Mouse (Mus musculus): ENCODE results near the gene Zfp784.

Zfp784 gene
- long read RNA-seq, experiment 1, partial matches to known transcripts, result 0 of 2 reads
- long read RNA-seq, experiment 1, other reads (novel, unspliced or antisense), result 0 of 2 reads
- long read RNA-seq, experiment 2, partial matches to known transcripts, result 0 of 2 reads
- long read RNA-seq, experiment 2, other reads (novel, unspliced or antisense), result 0 of 2 reads

- intact Hi-C loops (cut with DNase I), result no loop called here
These were observed at the start of gene Zfp784 for GRCm38 (mm10) chr7:5038109-5038732. TSS of gene Zfp784 (minus strand) at chr7:5038446.

- intact Hi-C loops (cut with DNase I), result no loop called here
These were observed 49.6 kb upstream of the Zfp784 start for GRCm38 (mm10) chr7:5087886-5088285.

DNA sequence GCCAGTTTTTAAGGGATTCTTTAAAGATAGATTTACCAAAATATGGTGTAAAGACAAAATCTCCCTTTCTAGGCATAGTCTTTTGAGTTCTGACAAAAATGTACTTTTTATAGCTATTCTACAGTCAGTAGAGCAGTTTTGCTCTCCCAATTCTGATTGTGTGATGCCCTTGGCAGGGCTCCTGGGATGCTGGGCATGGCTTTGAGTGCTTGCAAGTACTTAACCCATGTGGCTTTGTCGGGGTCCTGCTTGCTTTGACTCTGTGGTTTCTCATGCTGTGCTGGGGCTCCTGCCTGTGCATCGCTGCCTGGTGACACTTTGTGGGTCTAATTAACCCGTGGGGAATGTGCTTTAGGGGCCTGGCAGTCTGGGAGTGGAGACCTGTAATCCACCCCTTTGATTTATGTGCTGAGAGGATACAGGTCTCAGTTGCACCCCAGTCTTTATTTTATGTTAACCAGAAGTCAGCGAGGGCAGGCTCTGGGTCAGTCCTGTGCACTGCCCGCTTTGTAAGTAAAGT lies 48.7 kb upstream of the Zfp784 start:
- intact Hi-C loops (cut with DNase I), result no loop called here

DNA sequence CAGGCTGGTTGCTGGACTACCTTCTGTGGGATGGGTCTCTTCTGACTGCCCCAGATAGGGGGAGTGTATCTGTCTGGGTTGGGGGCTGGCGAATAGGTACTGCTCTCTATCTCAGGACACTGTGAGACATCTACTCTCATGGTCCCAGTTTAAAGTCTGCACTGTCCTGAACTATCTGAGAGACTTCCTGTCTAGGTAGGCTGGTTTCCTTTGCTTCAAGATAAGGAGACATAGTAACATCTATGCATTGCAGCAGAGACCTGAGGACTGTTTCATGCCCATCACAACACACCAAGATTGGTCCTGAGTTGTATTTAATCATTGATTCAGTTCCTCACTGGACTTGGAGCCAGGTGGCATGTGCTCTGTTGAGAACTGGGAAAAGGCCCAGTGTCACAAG lies 47.3 kb upstream of the Zfp784 start:
- intact Hi-C loops (cut with DNase I), result no loop called here

DNA sequence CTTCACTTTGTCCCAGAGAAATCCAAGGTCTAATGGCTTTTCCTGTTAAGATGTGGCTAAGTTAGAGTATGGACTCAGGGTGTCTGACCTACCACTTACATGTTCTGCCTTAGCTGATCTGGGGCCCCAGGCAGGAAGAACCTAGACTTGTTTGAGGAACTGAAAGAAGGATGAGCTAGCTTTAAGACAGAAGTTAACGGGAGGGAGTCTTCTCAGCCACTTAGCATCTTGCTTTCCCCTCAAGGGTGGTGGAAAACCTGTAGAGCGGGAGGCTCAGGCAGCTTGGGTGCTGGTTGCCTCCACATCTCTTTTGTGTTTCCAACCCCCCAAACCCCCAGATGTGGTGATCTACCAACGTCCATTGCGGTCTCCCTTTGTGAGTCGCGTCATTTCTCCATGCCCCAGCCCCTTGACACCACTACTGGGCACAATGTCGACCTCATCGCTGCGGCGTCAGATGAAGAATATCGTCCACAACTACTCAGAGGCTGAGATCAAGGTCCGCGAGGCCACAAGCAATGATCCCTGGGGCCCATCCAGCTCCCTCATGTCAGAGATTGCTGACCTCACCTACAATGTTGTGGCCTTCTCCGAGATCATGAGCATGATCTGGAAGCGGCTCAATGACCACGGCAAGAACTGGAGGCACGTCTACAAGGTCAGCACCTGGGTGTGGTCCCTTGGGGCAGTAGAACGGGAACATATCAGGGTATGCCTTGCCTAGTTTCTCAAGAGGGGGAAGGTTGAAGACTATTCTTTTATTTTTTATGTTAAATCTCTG lies 45.3 kb upstream of the Zfp784 start:
- intact Hi-C loops (cut with DNase I), result no loop called here

DNA sequence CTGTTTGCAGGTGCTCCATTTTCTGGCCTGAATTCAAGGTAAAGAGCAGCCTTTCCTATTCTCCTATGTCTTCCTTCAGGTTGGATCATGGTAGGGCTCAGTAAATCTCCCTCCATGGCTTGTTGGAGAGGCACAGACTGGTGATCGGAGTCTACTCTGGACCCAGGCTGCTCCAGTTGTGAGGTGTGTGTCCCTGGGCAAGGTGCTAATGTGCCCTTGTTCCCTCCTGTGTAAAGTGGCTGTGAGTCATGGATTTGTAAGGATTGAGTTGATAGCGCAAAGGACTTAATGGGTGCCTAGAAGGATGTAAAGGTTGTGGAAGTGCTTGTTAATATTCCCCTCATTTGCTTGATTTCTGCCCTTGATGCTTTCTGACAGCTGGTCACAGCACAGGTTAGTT lies 43.7 kb upstream of the Zfp784 start:
- intact Hi-C loops (cut with DNase I), result no loop called here

DNA sequence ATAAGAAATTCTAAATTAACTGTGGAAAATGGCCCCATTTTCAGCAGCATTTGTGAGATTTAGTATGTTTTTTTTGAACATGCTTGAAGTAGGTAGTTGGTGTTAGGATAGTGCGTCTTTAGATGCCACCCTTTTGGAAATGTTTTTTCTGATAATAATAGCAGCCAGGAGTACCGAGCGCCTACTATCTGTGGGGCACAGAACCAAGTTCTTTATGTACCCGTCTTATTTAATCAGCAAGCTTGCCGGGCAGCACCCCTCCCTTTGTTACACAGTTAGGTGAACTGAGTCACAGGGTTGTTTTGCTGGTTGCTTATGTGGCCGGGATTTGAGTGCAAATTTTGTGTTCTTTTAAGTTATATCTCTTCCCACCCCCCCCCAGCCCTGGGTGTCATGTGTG lies 43.0 kb upstream of the Zfp784 start:
- intact Hi-C loops (cut with DNase I), result no loop called here

DNA sequence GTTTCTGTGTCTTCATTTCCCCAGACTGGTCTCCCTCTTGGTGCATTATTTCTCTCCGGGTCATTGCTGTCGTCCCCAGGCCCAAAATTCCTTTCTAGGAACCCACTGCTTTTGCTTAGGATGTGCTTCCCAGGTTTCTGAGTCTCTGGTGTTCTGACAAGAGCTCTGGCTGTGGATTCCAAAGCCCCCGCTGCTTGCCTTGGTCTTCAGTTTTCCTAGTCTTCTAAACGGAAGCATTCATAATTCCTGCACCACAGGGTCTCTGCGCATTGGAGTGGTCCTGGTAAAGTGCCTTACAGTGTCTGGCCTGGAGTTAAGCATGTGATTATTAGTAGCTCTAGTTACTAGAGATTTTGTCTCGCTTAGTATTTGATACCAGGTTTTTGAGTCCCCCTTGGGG lies 42.6 kb upstream of the Zfp784 start:
- intact Hi-C loops (cut with DNase I), result no loop called here

- intact Hi-C loops (cut with DNase I), result no loop called here
These were observed 41.9 kb upstream of the Zfp784 start, which contains the start of gene Epn1 for GRCm38 (mm10) chr7:5080010-5080751. TSS of gene Epn1 (plus strand) at chr7:5080235.

- intact Hi-C loops (cut with DNase I), result loop anchor here (10.0 kb wide), 1 partner anchor 45 kb away; the partner anchor contains the start of gene Rasl2-9
These were observed 41.2 kb upstream of the Zfp784 start for GRCm38 (mm10) chr7:5079365-5080009.

GRCm38 (mm10) chr7:5076931-5077330 lies 38.7 kb upstream of the Zfp784 start:
- intact Hi-C loops (cut with DNase I), result loop anchor here (10.0 kb wide), 1 partner anchor 48 kb away; the partner anchor contains the start of gene Rasl2-9

GRCm38 (mm10) chr7:5074984-5075383 lies 36.7 kb upstream of the Zfp784 start:
- intact Hi-C loops (cut with DNase I), result loop anchor here (10.0 kb wide), 1 partner anchor 50 kb away; the partner anchor contains the start of gene Rasl2-9

DNA sequence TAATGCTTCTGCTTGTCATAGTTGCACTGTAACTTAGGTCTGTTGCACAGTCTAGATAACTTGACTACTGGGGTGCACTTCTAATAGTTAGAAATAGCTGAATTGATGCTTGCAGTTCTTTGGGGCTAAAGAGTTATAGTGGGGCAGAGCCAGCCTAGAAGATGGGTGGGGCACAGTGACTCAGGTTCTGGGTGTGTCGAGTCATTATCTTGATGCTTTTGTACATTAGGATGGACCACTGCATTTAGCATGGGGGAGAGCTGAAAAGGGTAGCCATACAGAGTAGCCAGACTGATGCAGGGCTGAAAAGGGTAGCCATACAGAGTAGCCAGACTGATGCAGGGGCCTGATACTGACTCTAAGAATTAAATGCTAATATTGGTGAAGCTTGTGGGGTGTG lies 35.3 kb upstream of the Zfp784 start:
- intact Hi-C loops (cut with DNase I), result loop anchor here (10.0 kb wide), 1 partner anchor 51 kb away; the partner anchor contains the start of gene Rasl2-9

DNA sequence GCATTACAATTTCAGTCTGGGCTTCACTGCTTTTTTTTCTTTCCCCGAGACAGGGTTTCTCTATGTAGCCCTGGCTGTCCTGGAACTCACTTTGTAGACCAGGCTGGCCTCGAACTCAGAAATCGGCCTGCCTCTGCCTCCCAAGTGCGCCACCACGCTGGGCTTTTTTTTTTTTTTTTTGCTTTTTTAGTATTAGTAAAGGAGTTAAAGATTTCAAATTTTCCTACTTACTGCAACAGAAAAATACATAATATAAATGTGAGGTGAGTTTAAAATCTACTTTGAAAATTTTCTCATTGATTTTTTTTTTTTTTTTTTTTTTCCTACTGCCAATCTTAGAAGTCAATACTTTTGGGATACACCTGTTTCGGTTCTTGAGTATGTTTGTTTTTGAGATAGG lies 26.6 kb upstream of the Zfp784 start:
- intact Hi-C loops (cut with DNase I), result no loop called here

DNA sequence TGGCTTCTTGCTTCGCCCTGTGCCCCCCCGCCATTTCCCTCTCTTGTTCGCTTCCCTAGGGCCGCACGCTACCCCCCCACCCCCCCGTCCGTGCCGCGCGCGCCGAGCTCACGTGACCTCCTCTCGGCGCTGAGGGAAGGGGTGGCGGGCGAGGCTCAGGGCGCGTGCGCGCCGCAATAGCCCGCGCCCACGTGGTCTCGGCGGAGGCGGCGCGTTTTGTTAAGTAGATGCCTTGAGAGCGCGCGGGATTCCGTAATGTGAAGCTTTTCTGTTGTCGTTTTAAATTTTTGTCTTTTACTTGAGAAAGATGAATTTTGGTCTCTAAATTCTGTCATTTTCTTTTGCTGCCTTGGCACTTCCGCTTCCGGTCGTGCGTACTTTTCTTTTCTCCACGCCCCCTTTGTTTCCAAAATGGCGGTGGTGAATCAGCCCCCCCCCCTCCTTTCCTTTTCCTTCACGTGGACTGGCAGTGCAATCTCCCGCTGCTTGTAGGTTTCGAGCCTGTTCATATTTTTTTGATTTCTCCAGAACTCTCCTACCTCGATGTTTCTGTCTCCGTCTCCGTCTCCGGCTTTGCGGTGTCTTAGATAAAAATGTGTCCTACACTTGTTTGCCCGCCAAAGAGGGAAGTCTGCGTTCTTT lies 24.2 kb upstream of the Zfp784 start:
- intact Hi-C loops (cut with DNase I), result no loop called here

DNA sequence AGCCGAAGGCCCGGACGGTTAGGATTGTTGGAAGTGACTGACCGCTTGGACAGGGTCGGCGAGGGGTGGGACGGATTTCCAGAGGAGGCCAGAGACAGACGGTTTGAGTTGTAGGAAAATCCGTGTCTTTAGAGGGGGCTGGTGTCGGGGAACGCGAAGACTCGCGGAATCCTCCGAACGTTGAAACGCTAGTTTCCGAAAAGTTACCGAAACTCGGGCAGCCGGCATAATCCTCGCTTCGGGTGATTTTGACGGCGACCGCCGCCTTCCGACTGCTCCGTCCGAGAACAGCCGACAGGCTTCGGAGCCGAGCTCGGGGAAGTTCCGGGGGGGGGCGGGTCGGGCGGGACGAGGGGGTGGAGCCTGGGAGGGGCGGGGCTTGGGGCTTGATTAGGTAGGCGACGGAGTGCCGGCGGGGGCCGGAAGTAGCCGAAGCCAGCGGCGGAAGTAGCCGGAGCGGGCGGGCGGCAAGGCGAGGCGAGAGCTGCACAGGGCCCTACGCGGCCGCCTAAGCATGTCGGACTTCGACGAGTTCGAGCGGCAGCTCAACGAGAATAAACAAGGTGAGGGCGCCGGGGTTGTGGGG lies 23.6 kb upstream of the Zfp784 start, which contains the start of gene U2af2:
Gene U2af2 (plus strand): TSS at position 370 of the 586 bp plus-strand sequence.
- intact Hi-C loops (cut with DNase I), result no loop called here

DNA sequence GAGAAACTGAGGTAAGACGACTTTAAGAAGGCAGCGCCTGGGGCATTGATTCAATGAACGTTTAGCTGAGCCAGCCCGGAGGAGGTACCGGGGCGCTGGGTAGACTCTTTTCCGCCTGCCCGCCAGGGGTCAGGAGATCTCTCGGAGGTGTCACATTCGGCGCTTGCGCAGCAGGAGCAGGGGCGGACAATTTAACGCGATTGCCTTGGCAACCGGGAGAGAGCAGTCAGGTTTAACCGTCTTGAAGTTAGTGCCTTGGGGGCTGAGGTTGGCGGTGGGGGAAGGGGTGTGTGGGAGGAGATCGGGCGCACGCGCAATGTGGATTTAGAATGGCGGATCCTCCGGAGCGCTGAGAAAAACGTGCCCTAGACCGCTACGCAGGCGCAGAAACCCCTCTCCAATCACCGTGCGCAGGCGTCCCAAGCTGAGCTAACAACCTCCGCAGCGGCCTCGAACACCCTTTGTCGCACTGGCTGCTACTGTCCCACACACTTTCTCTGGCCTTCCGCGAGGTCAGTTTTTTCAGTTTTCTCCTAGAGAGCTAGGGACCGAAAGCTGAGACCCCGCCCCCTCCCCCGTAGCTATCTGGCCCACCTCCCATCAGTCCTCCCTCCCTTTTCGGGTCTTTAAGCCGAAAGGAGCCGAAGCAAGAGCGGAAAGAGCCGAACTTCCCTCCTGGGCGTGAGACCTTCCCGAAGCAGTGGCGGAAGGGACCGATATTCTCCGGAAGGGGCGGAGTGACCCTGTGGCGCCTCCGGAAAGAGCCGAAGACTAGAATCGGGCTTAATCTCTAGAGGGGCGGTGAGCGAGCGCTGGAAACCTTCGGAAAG lies 22.9 kb upstream of the Zfp784 start:
- intact Hi-C loops (cut with DNase I), result no loop called here

GRCm38 (mm10) chr7:5060239-5060731 lies 22.0 kb upstream of the Zfp784 start:
- intact Hi-C loops (cut with DNase I), result no loop called here

- intact Hi-C loops (cut with DNase I), result no loop called here
These were observed 21.2 kb upstream of the Zfp784 start for GRCm38 (mm10) chr7:5059421-5059820.

Measured in adrenal gland (tissue).